Mouse (Mus musculus): ENCODE measurements around the gene Clstn2. TPM values are rescaled to one million over a fixed set of nuclear protein-coding genes. Genes with fewer than 3 reads are reported as not detected.

Clstn2 gene
- total RNA-seq, 1 experiment from 2014 or later = not detected

- no peak for ATAC-seq (ENCODE audit: extremely low read depth, insufficient number of reproducible peaks, low FRiP score, poor library complexity, severe bottlenecking)
Observed at GRCm38 (mm10) chr9:97702989-97703388, 330.0 kb downstream of the Clstn2 start.

- no peak for ATAC-seq (ENCODE audit: extremely low read depth, insufficient number of reproducible peaks, low FRiP score, poor library complexity, severe bottlenecking)
Observed at GRCm38 (mm10) chr9:97699983-97700382, 333.0 kb downstream of the Clstn2 start.

GRCm38 (mm10) chr9:97699020-97699419 lies 334.0 kb downstream of the Clstn2 start:
- ATAC-seq (ENCODE audit: extremely low read depth, insufficient number of reproducible peaks, low FRiP score, poor library complexity, severe bottlenecking) = no peak

GRCm38 (mm10) chr9:97698071-97698470 lies 334.9 kb downstream of the Clstn2 start:
- ATAC-seq (ENCODE audit: extremely low read depth, insufficient number of reproducible peaks, low FRiP score, poor library complexity, severe bottlenecking) = no peak

GRCm38 (mm10) chr9:97696655-97697235 lies 336.2 kb downstream of the Clstn2 start:
- ATAC-seq (ENCODE audit: extremely low read depth, insufficient number of reproducible peaks, low FRiP score, poor library complexity, severe bottlenecking) = no peak

- ATAC-seq (ENCODE audit: extremely low read depth, insufficient number of reproducible peaks, low FRiP score, poor library complexity, severe bottlenecking) = no peak
Observed at GRCm38 (mm10) chr9:97695278-97695677, 337.7 kb downstream of the Clstn2 start.

GRCm38 (mm10) chr9:97686826-97687425 lies 346.1 kb downstream of the Clstn2 start:
- no peak for ATAC-seq (ENCODE audit: extremely low read depth, insufficient number of reproducible peaks, low FRiP score, poor library complexity, severe bottlenecking)

- ATAC-seq (ENCODE audit: extremely low read depth, insufficient number of reproducible peaks, low FRiP score, poor library complexity, severe bottlenecking) = no peak
Observed at GRCm38 (mm10) chr9:97685664-97686063, 347.3 kb downstream of the Clstn2 start.

- ATAC-seq (ENCODE audit: extremely low read depth, insufficient number of reproducible peaks, low FRiP score, poor library complexity, severe bottlenecking) = no peak
Observed at GRCm38 (mm10) chr9:97679878-97680277, 353.1 kb downstream of the Clstn2 start.

GRCm38 (mm10) chr9:97679106-97679505 lies 353.9 kb downstream of the Clstn2 start:
- ATAC-seq (ENCODE audit: extremely low read depth, insufficient number of reproducible peaks, low FRiP score, poor library complexity, severe bottlenecking) = no peak

- ATAC-seq (ENCODE audit: extremely low read depth, insufficient number of reproducible peaks, low FRiP score, poor library complexity, severe bottlenecking) = no peak
Observed at GRCm38 (mm10) chr9:97677075-97677474, 355.9 kb downstream of the Clstn2 start.

- no peak for ATAC-seq (ENCODE audit: extremely low read depth, insufficient number of reproducible peaks, low FRiP score, poor library complexity, severe bottlenecking)
Observed at GRCm38 (mm10) chr9:97672681-97673080, 360.3 kb downstream of the Clstn2 start.

GRCm38 (mm10) chr9:97672224-97672623 lies 360.8 kb downstream of the Clstn2 start:
- ATAC-seq (ENCODE audit: extremely low read depth, insufficient number of reproducible peaks, low FRiP score, poor library complexity, severe bottlenecking) = no peak

GRCm38 (mm10) chr9:97670666-97671065 lies 362.3 kb downstream of the Clstn2 start:
- ATAC-seq (ENCODE audit: extremely low read depth, insufficient number of reproducible peaks, low FRiP score, poor library complexity, severe bottlenecking) = no peak

- ATAC-seq (ENCODE audit: extremely low read depth, insufficient number of reproducible peaks, low FRiP score, poor library complexity, severe bottlenecking) = no peak
Observed at GRCm38 (mm10) chr9:97660989-97661388, 372.0 kb downstream of the Clstn2 start.

- ATAC-seq (ENCODE audit: extremely low read depth, insufficient number of reproducible peaks, low FRiP score, poor library complexity, severe bottlenecking) = no peak
Observed at GRCm38 (mm10) chr9:97658736-97659135, 374.2 kb downstream of the Clstn2 start.

GRCm38 (mm10) chr9:97648409-97648808 lies 384.6 kb downstream of the Clstn2 start:
- ATAC-seq (ENCODE audit: extremely low read depth, insufficient number of reproducible peaks, low FRiP score, poor library complexity, severe bottlenecking) = no peak

GRCm38 (mm10) chr9:97645746-97646145 lies 387.2 kb downstream of the Clstn2 start:
- no peak for ATAC-seq (ENCODE audit: extremely low read depth, insufficient number of reproducible peaks, low FRiP score, poor library complexity, severe bottlenecking)

GRCm38 (mm10) chr9:97642396-97642795 lies 390.6 kb downstream of the Clstn2 start:
- no peak for ATAC-seq (ENCODE audit: extremely low read depth, insufficient number of reproducible peaks, low FRiP score, poor library complexity, severe bottlenecking)

- ATAC-seq (ENCODE audit: extremely low read depth, insufficient number of reproducible peaks, low FRiP score, poor library complexity, severe bottlenecking) = no peak
Observed at GRCm38 (mm10) chr9:97639967-97640549, 392.9 kb downstream of the Clstn2 start.
